Mouse (Mus musculus) layer of hippocampus, adult 18-20 months (tissue): ENCODE measurements at regions not wholly inside any gene's neighbourhood (a gene's known extent, or its start where the extent isn't known, plus 50 kb on each side); places are given as distances from the start of the nearest gene placed in this dataset.

Experiments used
- DNase-seq, 2 experiments: peaks; one replicate each; pipeline ENCODE4 v3.0.0; 2022; ENCODE audit warnings: low spot score in 2 of 2

- DNase-seq = no peak
These were observed 202.6 kb downstream of the Slitrk5 start for GRCm38 (mm10) chr14:111877524-111877923.

GRCm38 (mm10) chr14:111878033-111878432, 203.1 kb downstream of the Slitrk5 start:
- peak in 1 of 2 experiments; percentile 23 for DNase-seq

DNA sequence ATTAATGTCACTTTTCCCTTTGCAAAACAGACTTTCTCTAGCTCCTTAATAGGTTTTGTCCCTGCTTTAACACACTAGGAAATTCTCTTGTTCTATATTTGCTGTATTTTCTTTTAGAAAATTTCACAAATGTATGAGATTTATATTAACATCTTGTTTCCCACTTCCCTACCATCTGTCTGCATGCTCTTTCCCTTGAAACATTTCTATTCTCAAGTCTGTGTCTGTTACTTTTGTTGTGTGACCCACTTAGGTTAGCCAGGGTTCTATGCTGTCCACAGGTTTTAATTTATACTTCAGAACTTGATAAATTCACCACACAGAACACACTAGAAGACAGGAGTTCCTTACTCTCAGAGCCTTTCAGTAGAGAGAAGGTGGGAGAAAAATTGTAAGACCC, 209.1 kb downstream of the Slitrk5 start:
- no peak for DNase-seq

DNA sequence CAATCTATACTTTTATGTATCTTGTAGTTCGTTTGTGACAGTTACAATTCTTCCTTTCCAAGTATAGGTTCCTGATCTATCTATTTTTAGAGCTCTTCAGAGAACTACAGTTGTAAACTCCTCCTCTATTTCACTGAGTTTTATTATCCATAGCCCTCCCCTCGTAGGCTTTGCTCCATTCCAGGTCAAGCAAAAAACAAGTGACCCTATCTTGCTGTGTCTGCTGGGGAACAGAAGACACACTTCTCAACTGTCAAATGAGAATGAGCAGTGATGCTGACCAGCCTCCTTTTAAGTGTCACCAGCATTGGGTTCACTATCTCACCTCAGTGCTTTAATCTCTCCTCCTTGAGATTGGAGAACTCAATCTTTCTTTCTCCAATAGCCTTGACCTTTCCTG, 212.8 kb downstream of the Slitrk5 start:
- DNase-seq = no peak

GRCm38 (mm10) chr14:111888781-111889180, 213.9 kb downstream of the Slitrk5 start:
- DNase-seq = no peak
